Mouse (Mus musculus) midbrain, postnatal 0 days (tissue): ENCODE data around the gene Spata13. TPM values are rescaled to one million over a fixed set of nuclear protein-coding genes. Genes with fewer than 3 reads are reported as not detected.
A peak's percentile ranks its signal among the peaks of the same experiment; 100 is the strongest.

Source experiments
- ATAC-seq: fragments of 200-750 bp; cut with Nextera tagmentation; 2 replicates; pipeline ENCODE4 v1.8.0; 2017; ENCODE audit warnings: moderate number of reproducible peaks, mild to moderate bottlenecking, moderate TSS enrichment, moderate library complexity; ENCODE audit not compliant: low FRiP score
- DNase-seq: peaks from one replicate; pipeline ENCODE4 v3.0.0-alpha.2; 2015; ENCODE audit warnings: low spot score
- H3K27ac ChIP-seq: fragments of 300-500 bp; sonication (generic); 2 replicates; pipeline ENCODE4 v1.5.1; 2014; ENCODE audit warnings: low read depth, mild to moderate bottlenecking, low read length, mixed read lengths
- H3K27me3 ChIP-seq: fragments of 300-500 bp; sonication (generic); 2 replicates; pipeline ENCODE4 v1.6.1; 2014; ENCODE audit warnings: low read length, control low read depth, mixed read lengths; ENCODE audit not compliant: insufficient read depth
- H3K36me3 ChIP-seq: fragments of 300-500 bp; sonication (generic); 2 replicates; pipeline ENCODE4 v1.6.1; 2014; ENCODE audit warnings: low read length, control low read depth, mixed read lengths; ENCODE audit not compliant: insufficient read depth
- H3K4me1 ChIP-seq: fragments of 300-500 bp; sonication (generic); 2 replicates; pipeline ENCODE4 v1.6.1; 2014; ENCODE audit warnings: mild to moderate bottlenecking, control low read depth, antibody characterized with exemption, low read length, mixed read lengths; ENCODE audit not compliant: insufficient read depth
- H3K4me2 ChIP-seq: fragments of 300-500 bp; sonication (generic); 2 replicates; pipeline ENCODE4 v1.6.1; 2014; ENCODE audit warnings: low read depth, mild to moderate bottlenecking, low read length, mixed read lengths; ENCODE audit not compliant: poor library complexity, severe bottlenecking
- H3K4me3 ChIP-seq: fragments of 300-500 bp; sonication (generic); 2 replicates; pipeline ENCODE4 v1.5.1; 2014; ENCODE audit warnings: low read depth, mild to moderate bottlenecking, low read length, moderate library complexity
- H3K9ac ChIP-seq: fragments of 300-500 bp; sonication (generic); replicated peaks from 2 replicates; pipeline ENCODE4 v1.6.1; 2014; ENCODE audit warnings: mild to moderate bottlenecking, low read length, moderate library complexity, mixed read lengths; ENCODE audit not compliant: poor library complexity, severe bottlenecking
- H3K9me3 ChIP-seq: fragments of 300-500 bp; sonication (generic); 2 replicates; pipeline ENCODE4 v1.6.1; 2016; ENCODE audit warnings: low read length, control low read depth
- CTCF ChIP-seq: IDR thresholded peaks from 2 replicates; pipeline ENCODE4 v1.5.1; 2016; ENCODE audit warnings: antibody characterized with exemption, mild to moderate bottlenecking
- WGBS: fragments of 180-500 bp; shearing (Covaris S2); extraction: QIAGEN DNeasy Blood & Tissue Kit; methylation state at CpG from one replicate; pipeline ENCODE4 v1.1.7; 2014; 5-methylcytosine and 5-hydroxymethylcytosine counted together
- polyA plus RNA-seq: library from polyadenylated mRNA; unstranded; fragments of >200 nt; fragmentation: Nextera tagmentation; extraction: Ambion mirVana; gene quantifications from 2 replicates; pipeline ENCODE4 v1.2.1, GENCODE M21; 2015
- total RNA-seq: library from RNA; depleted of rRNA; stranded (reverse); fragments of >200 nt; gene quantifications from 2 replicates; pipeline ENCODE4 v1.2.3, GENCODE M21; 2014

Spata13 gene
- total and polyA plus RNA-seq, 2 experiments from 2014 or later = 12.4 to 33.0 TPM

- H3K4me2 ChIP-seq = no peak overlapping the region
- peak; percentile 50; the same call in 1 of the 2 replicates for ATAC-seq
- H3K4me3 ChIP-seq = no peak overlapping the region
These were observed 119.3 kb downstream of the Spata13 start for GRCm38 (mm10) chr14:60752892-60753800.

GRCm38 (mm10) chr14:60753801-60754126 is 120.0 kb downstream of the Spata13 start:
- H3K4me1 ChIP-seq = no peaks in the 10 kb centered on the region
- H3K9me3 ChIP-seq = no peaks in the 10 kb centered on the region
- H3K9ac ChIP-seq = no peak overlapping the region
- H3K27me3 ChIP-seq = no peaks in the 10 kb centered on the region
- no peaks in the 10 kb centered on the region; the same call in 1 of the 2 replicates for H3K36me3 ChIP-seq
- H3K4me2 ChIP-seq = no peak overlapping the region
- ATAC-seq (no peak), DNase-seq (no peak)
- no peak overlapping the region for H3K4me3 ChIP-seq
- WGBS = 80% methylated on average over 10 of the region's 10 CpGs
- no peak for TF ChIP-seq CTCF
- no peak overlapping the region for H3K27ac ChIP-seq

More at GRCm38 (mm10) chr14:60752892-60753800, 119.3 kb downstream of the Spata13 start:
- no peak overlapping the region for H3K27ac ChIP-seq
- peak; percentile 71 for DNase-seq
- TF ChIP-seq CTCF = no peak
- no peaks in the 10 kb centered on the region; the same call in 1 of the 2 replicates for H3K36me3 ChIP-seq
- H3K9me3 ChIP-seq = no peaks in the 10 kb centered on the region
- WGBS = 50% methylated on average over 14 of the region's 14 CpGs
- H3K4me1 ChIP-seq = no peaks in the 10 kb centered on the region
- H3K9ac ChIP-seq = no peak overlapping the region
- no peaks in the 10 kb centered on the region for H3K27me3 ChIP-seq

DNA sequence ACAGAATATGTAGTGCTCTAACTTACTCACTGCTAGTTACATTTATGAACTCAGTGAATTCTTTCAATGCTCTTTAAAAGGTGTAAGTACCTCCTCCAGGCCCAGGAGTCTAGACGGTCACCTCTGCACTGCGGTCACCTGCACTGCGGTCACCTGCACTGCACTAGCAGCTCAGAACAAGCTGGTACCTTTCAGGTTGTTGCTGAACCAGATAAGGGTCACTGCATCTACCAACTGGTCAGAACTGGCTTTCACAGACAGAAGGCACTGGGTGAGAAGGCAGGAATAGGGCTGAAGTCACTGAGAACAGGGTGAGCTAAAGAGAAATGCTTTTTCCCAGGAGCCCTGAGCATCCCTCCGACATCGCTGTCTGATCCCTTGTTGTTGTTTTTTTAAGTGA is 120.9 kb downstream of the Spata13 start:
- Histone ChIP-seq H3K9ac (no peak overlapping the region), H3K4me2 (no peak overlapping the region), H3K36me3 (no peaks in the 10 kb centered on the region; the same call in 1 of the 2 replicates), H3K27ac (no peak overlapping the region), H3K4me1 (no peaks in the 10 kb centered on the region), H3K27me3 (no peaks in the 10 kb centered on the region), H3K4me3 (no peak overlapping the region), H3K9me3 (no peaks in the 10 kb centered on the region)
- 92% methylated on average over 5 of the region's 5 CpGs for WGBS
- ATAC-seq = no peak
- DNase-seq = no peak
- no peak for TF ChIP-seq CTCF

GRCm38 (mm10) chr14:60756271-60756670 is 122.5 kb downstream of the Spata13 start:
- 92% methylated on average over 15 of the region's 15 CpGs for WGBS
- H3K4me2 ChIP-seq = no peak overlapping the region
- H3K4me3 ChIP-seq = no peak overlapping the region
- H3K9me3 ChIP-seq = no peaks in the 10 kb centered on the region
- H3K27me3 ChIP-seq = no peaks in the 10 kb centered on the region
- H3K27ac ChIP-seq = no peak overlapping the region
- no peaks in the 10 kb centered on the region for H3K4me1 ChIP-seq
- TF ChIP-seq CTCF = no peak
- H3K36me3 ChIP-seq = peaks cover 5% of the 10 kb centered on the region; the same call in 1 of the 2 replicates
- DNase-seq = peak; percentile 49
- H3K9ac ChIP-seq = no peak overlapping the region
- ATAC-seq = peak; percentile 43; the same call in 1 of the 2 replicates

GRCm38 (mm10) chr14:60757265-60757664 is 123.5 kb downstream of the Spata13 start:
- H3K9ac ChIP-seq = no peak overlapping the region
- DNase-seq = no peak
- ATAC-seq = no peak
- 95% methylated on average over 8 of the region's 8 CpGs for WGBS
- TF ChIP-seq CTCF = no peak
- H3K27me3 ChIP-seq = no peaks in the 10 kb centered on the region
- H3K9me3 ChIP-seq = no peaks in the 10 kb centered on the region
- H3K4me1 ChIP-seq = no peaks in the 10 kb centered on the region
- no peak overlapping the region for H3K4me3 ChIP-seq
- peaks cover 6% of the 10 kb centered on the region; the same call in 1 of the 2 replicates for H3K36me3 ChIP-seq
- no peak overlapping the region for H3K27ac ChIP-seq
- H3K4me2 ChIP-seq = no peak overlapping the region

DNA sequence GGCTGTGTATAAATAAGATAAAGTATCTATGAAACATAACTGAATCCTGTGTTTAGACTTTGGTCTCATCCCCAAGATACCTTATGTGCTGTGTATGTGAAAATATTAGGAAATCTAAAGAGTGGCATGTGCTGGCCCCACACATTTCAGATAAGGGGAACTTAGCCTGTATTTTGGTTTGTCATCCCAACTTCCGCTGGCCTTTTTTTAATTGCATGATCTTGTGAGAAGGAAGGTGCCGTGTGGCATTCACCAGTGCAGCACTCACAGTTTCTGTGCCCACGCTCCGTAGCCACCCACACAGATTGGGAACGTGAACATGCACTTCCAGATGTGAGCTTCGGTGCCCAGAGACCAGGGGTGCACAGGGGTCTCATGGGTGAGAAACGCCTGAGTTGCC is 123.9 kb downstream of the Spata13 start:
- ATAC-seq = no peak
- no peaks in the 10 kb centered on the region for H3K27me3 ChIP-seq
- DNase-seq = no peak
- H3K4me1 ChIP-seq = no peaks in the 10 kb centered on the region
- 95% methylated on average over 7 of the region's 7 CpGs for WGBS
- H3K4me3 ChIP-seq = no peak overlapping the region
- H3K9me3 ChIP-seq = no peaks in the 10 kb centered on the region
- no peak overlapping the region for H3K27ac ChIP-seq
- no peak for TF ChIP-seq CTCF
- H3K36me3 ChIP-seq = peaks cover 6% of the 10 kb centered on the region; the same call in 1 of the 2 replicates
- H3K9ac ChIP-seq = no peak overlapping the region
- no peak overlapping the region for H3K4me2 ChIP-seq
